Mouse (Mus musculus): Measurements from ENCODE around the gene Daxx.

DNA sequence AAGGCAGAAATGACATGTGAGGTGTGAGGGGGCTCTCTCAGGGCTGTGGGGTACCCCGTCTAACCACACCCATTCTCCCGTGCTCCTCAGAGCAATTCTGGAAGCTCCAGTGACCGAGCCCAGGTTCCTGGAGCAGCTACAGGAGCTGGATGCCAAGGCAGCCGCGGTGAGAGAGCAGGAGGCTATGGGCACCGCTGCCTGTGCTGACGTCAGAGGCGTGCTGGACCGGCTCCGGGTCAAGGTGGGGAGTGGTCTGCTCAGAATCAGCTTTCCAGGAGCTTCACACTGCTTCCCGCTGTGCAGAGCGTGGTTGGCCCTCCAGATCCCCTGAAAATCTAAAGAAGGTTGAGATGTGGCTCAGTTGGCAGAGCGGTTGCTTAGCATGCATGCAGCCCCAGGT is 49.9 kb downstream of the Daxx start:
- TF ChIP-seq GATA1 (IDR thresholded peaks at IDR 0.05; ENCODE audit: low read length): no peak
- TF ChIP-seq TAL1 (IDR thresholded peaks at IDR 0.05; ENCODE audit: low read length): no peak

All from erythroblast, embryonic 14.5 days (primary cell).